Mouse (Mus musculus) intestine, embryonic 15.5 days (tissue): ENCODE results near the gene Scrn2. TPM values are rescaled to one million over a fixed set of nuclear protein-coding genes. Genes with fewer than 3 reads are reported as not detected.

Source experiments
- ATAC-seq: fragments of 200-750 bp; cut with Nextera tagmentation; 2 replicates; pipeline ENCODE4 v1.8.0; 2017; ENCODE audit warnings: moderate TSS enrichment, moderate library complexity
- H3K27ac ChIP-seq: fragments of 300-500 bp; sonication (generic); 2 replicates; pipeline ENCODE4 v1.5.1; 2015; ENCODE audit warnings: mild to moderate bottlenecking, inconsistent platforms
- H3K27me3 ChIP-seq: fragments of 300-500 bp; sonication (generic); replicated peaks from 2 replicates; pipeline ENCODE4 v1.6.1; 2015; ENCODE audit warnings: inconsistent platforms
- H3K36me3 ChIP-seq: fragments of 300-500 bp; sonication (generic); 2 replicates; pipeline ENCODE4 v1.6.1; 2015; ENCODE audit warnings: inconsistent platforms
- H3K4me1 ChIP-seq: fragments of 300-500 bp; sonication (generic); replicated peaks from 2 replicates; pipeline ENCODE4 v1.6.1; 2015; ENCODE audit warnings: inconsistent platforms
- H3K4me2 ChIP-seq: fragments of 300-500 bp; sonication (generic); replicated peaks from 2 replicates; pipeline ENCODE4 v1.6.1; 2015; ENCODE audit warnings: mild to moderate bottlenecking, inconsistent platforms
- H3K4me3 ChIP-seq: fragments of 300-500 bp; sonication (generic); replicated peaks from 2 replicates; pipeline ENCODE4 v1.5.1; 2015; ENCODE audit warnings: inconsistent platforms
- H3K9ac ChIP-seq: fragments of 300-500 bp; sonication (generic); 2 replicates; pipeline ENCODE4 v1.6.1; 2015; ENCODE audit warnings: inconsistent platforms
- H3K9me3 ChIP-seq: fragments of 300-500 bp; sonication (generic); 2 replicates; pipeline ENCODE4 v1.6.1; 2016; ENCODE audit warnings: inconsistent platforms
- WGBS: fragments of 180-500 bp; shearing (Covaris S2); methylation state at CpG from one replicate; pipeline ENCODE4 v1.1.7; 2015; 5-methylcytosine and 5-hydroxymethylcytosine counted together
- polyA plus RNA-seq: library from polyadenylated mRNA; unstranded; fragments of >200 nt; fragmentation: Nextera tagmentation; extraction: Ambion mirVana; gene quantifications from 2 replicates; pipeline ENCODE4 v1.2.1, GENCODE M21; 2015

Scrn2 gene
- polyA plus RNA-seq, 1 experiment from 2014 or later: 18.1 TPM

GRCm38 (mm10) chr11:97041022-97041899 lies 11.5 kb downstream of the Scrn2 start, which contains the start of the genes Lrrc46 and Mrpl10:
TSS of gene Lrrc46 (minus strand) at chr11:97041407.
TSS of gene Mrpl10 (plus strand) at chr11:97041560.
- peaks cover 4% of the 10 kb centered on the region; the same call in 1 of the 2 replicates for H3K36me3 ChIP-seq
- peak; percentile 96 for ATAC-seq
- under 1% methylated on average over 48 of the region's 48 CpGs for WGBS

GRCm38 (mm10) chr11:97044902-97045301 lies 15.2 kb downstream of the Scrn2 start:
- Histone ChIP-seq H3K4me3 (no peak overlapping the region), H3K27me3 (no peaks in the 10 kb centered on the region), H3K4me1 (peaks cover 8% of the 10 kb centered on the region), H3K4me2 (no peak overlapping the region), H3K9me3 (no peaks in the 10 kb centered on the region), H3K27ac (no peak overlapping the region), H3K36me3 (peaks cover 24% of the 10 kb centered on the region; the same call in 1 of the 2 replicates), H3K9ac (no peak overlapping the region)
- WGBS: 95% methylated on average over 8 of the region's 8 CpGs
- no peak for ATAC-seq

More at GRCm38 (mm10) chr11:97041022-97041899, 11.5 kb downstream of the Scrn2 start, which contains the start of the genes Lrrc46 and Mrpl10:
- Histone ChIP-seq H3K4me1 (peaks cover 8% of the 10 kb centered on the region), H3K4me2 (peak within 1 kb of the TSS; percentile 90), H3K27ac (peak within 1 kb of the TSS; percentile 49), H3K9me3 (no peaks in the 10 kb centered on the region), H3K4me3 (peak within 1 kb of the TSS; percentile 63), H3K27me3 (no peaks in the 10 kb centered on the region), H3K9ac (peak within 1 kb of the TSS; percentile 82)

- no peak for ATAC-seq
- H3K4me2 ChIP-seq: no peak overlapping the region
- WGBS: 82% methylated on average over 7 of the region's 7 CpGs
- no peaks in the 10 kb centered on the region for H3K9me3 ChIP-seq
- H3K9ac ChIP-seq: no peak overlapping the region
- H3K4me3 ChIP-seq: no peak overlapping the region
- H3K36me3 ChIP-seq: peaks cover 24% of the 10 kb centered on the region; the same call in 1 of the 2 replicates
- peaks cover 13% of the 10 kb centered on the region for H3K4me1 ChIP-seq
- no peak overlapping the region for H3K27ac ChIP-seq
- H3K27me3 ChIP-seq: no peaks in the 10 kb centered on the region
Observed at GRCm38 (mm10) chr11:97045861-97046260, 16.1 kb downstream of the Scrn2 start.

- Histone ChIP-seq H3K4me3 (no peak overlapping the region), H3K4me1 (peaks cover 23% of the 10 kb centered on the region), H3K27me3 (no peaks in the 10 kb centered on the region), H3K9ac (no peak overlapping the region), H3K27ac (no peak overlapping the region), H3K9me3 (no peaks in the 10 kb centered on the region), H3K4me2 (no peak overlapping the region), H3K36me3 (peaks cover 24% of the 10 kb centered on the region; the same call in 1 of the 2 replicates)
- 76% methylated on average over 8 of the region's 8 CpGs for WGBS
- no peak for ATAC-seq
Observed at GRCm38 (mm10) chr11:97048090-97048650, 18.4 kb downstream of the Scrn2 start.

- peak overlapping the region; percentile 78; the same call in 1 of the 2 replicates for H3K27ac ChIP-seq
- H3K36me3 ChIP-seq: peaks cover 32% of the 10 kb centered on the region; the same call in 1 of the 2 replicates
- H3K27me3 ChIP-seq: no peaks in the 10 kb centered on the region
- peak overlapping the region; percentile 80; the same call in 1 of the 2 replicates for H3K9ac ChIP-seq
- H3K4me1 ChIP-seq: peaks cover 23% of the 10 kb centered on the region
- ATAC-seq: no peak
- H3K9me3 ChIP-seq: no peaks in the 10 kb centered on the region
- 71% methylated on average over 6 of the region's 6 CpGs for WGBS
- peak overlapping the region; percentile 89; the same call in 1 of the 2 replicates for H3K4me2 ChIP-seq
- no peak overlapping the region for H3K4me3 ChIP-seq
Observed at GRCm38 (mm10) chr11:97049492-97050085, 19.9 kb downstream of the Scrn2 start.

GRCm38 (mm10) chr11:97050216-97050943 lies 20.6 kb downstream of the Scrn2 start, which contains the start of gene Osbpl7:
TSS of gene Osbpl7 (plus strand) at chr11:97050628.
- peak within 1 kb of the TSS; percentile 78 for H3K27ac ChIP-seq
- peak within 1 kb of the TSS; percentile 71 for H3K4me3 ChIP-seq
- WGBS: 5% methylated on average over 18 of the region's 18 CpGs
- H3K4me1 ChIP-seq: peaks cover 23% of the 10 kb centered on the region
- H3K9ac ChIP-seq: peak within 1 kb of the TSS; percentile 80
- H3K36me3 ChIP-seq: peaks cover 37% of the 10 kb centered on the region
- no peaks in the 10 kb centered on the region for H3K27me3 ChIP-seq
- peak; percentile 70 for ATAC-seq
- H3K9me3 ChIP-seq: no peaks in the 10 kb centered on the region
- peak within 1 kb of the TSS; percentile 89 for H3K4me2 ChIP-seq

- Histone ChIP-seq H3K4me3 (peak overlapping the region; percentile 71), H3K4me2 (peak overlapping the region; percentile 89), H3K9ac (peak overlapping the region; percentile 80), H3K36me3 (peaks cover 44% of the 10 kb centered on the region), H3K27ac (peak overlapping the region; percentile 78), H3K27me3 (no peaks in the 10 kb centered on the region), H3K9me3 (no peaks in the 10 kb centered on the region), H3K4me1 (peaks cover 23% of the 10 kb centered on the region)
- ATAC-seq: peak; percentile 21; the same call in 1 of the 2 replicates
- WGBS: 14% methylated on average over 13 of the region's 13 CpGs
Observed at GRCm38 (mm10) chr11:97050944-97051586, 21.3 kb downstream of the Scrn2 start.

GRCm38 (mm10) chr11:97052219-97052646 lies 22.5 kb downstream of the Scrn2 start:
- Histone ChIP-seq H3K9me3 (no peaks in the 10 kb centered on the region), H3K27ac (no peak overlapping the region), H3K4me2 (peak overlapping the region; percentile 89), H3K4me1 (peaks cover 23% of the 10 kb centered on the region), H3K9ac (no peak overlapping the region), H3K27me3 (no peaks in the 10 kb centered on the region), H3K36me3 (peaks cover 43% of the 10 kb centered on the region), H3K4me3 (peak overlapping the region; percentile 71)
- WGBS: 10% methylated on average over 11 of the region's 11 CpGs
- ATAC-seq: peak; percentile 88

GRCm38 (mm10) chr11:97063274-97063920 lies 33.7 kb downstream of the Scrn2 start:
- no peaks in the 10 kb centered on the region for H3K27me3 ChIP-seq
- no peak overlapping the region for H3K9ac ChIP-seq
- no peak for ATAC-seq
- H3K9me3 ChIP-seq: no peaks in the 10 kb centered on the region
- H3K4me3 ChIP-seq: no peak overlapping the region
- H3K4me2 ChIP-seq: no peak overlapping the region
- 0 out of 2 replicates have a peak, but pooled peaks cover 3% of the 10 kb centered on the region for H3K4me1 ChIP-seq
- H3K36me3 ChIP-seq: peaks cover 18% of the 10 kb centered on the region
- 60% methylated on average over 9 of the region's 9 CpGs for WGBS
- H3K27ac ChIP-seq: peak overlapping the region; percentile 48; the same call in 1 of the 2 replicates

GRCm38 (mm10) chr11:97063921-97064295 lies 34.2 kb downstream of the Scrn2 start:
- 89% methylated on average over 3 of the region's 3 CpGs for WGBS
- peaks cover 18% of the 10 kb centered on the region for H3K36me3 ChIP-seq
- no peaks in the 10 kb centered on the region for H3K9me3 ChIP-seq
- H3K9ac ChIP-seq: no peak overlapping the region
- 0 out of 2 replicates have a peak, but pooled peaks cover 3% of the 10 kb centered on the region for H3K4me1 ChIP-seq
- 0 out of 2 replicates have a peak overlapping the region, but pooled peaks have one; percentile 48 for H3K27ac ChIP-seq
- H3K27me3 ChIP-seq: no peaks in the 10 kb centered on the region
- no peak overlapping the region for H3K4me2 ChIP-seq
- ATAC-seq: no peak
- no peak overlapping the region for H3K4me3 ChIP-seq
